Mouse (Mus musculus) testis, adult 2 months (tissue): ENCODE measurements around the gene Msantd3.
A peak's percentile ranks its signal among the peaks of the same experiment; 100 is the strongest.

ENCODE experiments used
- CTCF ChIP-seq: fragments of 200-500 bp; IDR thresholded peaks from 2 replicates; pipeline ENCODE4 v1.5.1; 2012; ENCODE audit warnings: low read depth, mild to moderate bottlenecking, inconsistent platforms, low read length, moderate library complexity; ENCODE audit not compliant: control insufficient read depth, insufficient read depth, insufficient replicate concordance
- POLR2A ChIP-seq: fragments of 200-500 bp; IDR thresholded peaks from 2 replicates; pipeline ENCODE4 v1.6.1; 2012; ENCODE audit warnings: low read depth, mild to moderate bottlenecking, inconsistent platforms, low read length, moderate library complexity; ENCODE audit not compliant: control insufficient read depth

DNA sequence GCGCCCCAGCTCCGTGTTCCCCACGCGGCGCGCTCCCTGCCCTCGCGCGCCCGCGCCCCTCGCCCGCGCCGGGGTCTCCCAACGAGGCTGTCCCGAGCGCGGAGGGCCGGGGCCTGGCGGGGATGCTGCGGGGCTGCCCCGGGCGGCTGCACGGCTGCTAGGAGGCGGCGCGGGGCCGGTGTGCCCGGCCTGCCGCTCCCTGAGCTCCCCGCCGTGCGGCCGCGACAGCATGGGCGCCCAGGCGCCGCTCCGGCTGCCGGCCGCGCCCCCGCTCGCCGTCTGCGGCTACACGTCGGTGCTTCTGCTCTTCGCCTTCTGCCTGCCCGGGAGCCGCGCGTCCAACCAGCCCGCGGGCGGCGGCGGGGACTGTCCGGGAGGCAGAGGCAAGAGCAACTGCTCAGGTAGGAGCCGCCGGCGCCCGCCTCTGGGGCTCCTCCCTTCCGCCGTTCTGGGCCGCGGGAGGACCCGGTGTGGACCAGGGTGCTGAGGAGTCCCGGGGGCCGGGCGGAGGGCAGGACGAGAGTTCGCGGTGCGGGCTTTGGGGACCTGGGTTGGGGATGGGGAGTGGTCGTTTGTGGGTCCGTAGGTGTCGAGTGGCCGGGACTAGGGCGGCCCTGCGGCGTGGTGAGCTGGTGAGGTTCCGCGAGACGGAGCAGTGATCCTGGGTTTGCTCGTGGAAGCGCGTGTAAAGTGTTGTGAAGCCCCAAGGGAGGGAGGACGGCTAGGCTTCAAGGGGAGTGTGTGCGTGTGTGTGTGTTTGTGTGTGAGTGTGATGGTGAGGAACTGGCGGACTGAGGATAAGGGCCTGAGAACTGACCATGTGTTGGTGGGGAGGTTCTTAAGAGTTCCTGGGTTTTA lies 45.7 kb downstream of the Msantd3 start:
- TF ChIP-seq POLR2A (peak; percentile 3), CTCF (no peak)
